Mouse (Mus musculus): ENCODE measurements around the gene Cdt1. TPM values are rescaled to one million over a fixed set of nuclear protein-coding genes. Genes with fewer than 3 reads are reported as not detected.

Cdt1 gene
- total RNA-seq (2023) = 10 to 100 TPM; 23.8 to 29.1 TPM

GRCm38 (mm10) chr8:122567361-122568108 is at the start of gene Cdt1:
TSS of gene Cdt1 (plus strand) at chr8:122568015.

GRCm38 (mm10) chr8:122551265-122552051 is 16.4 kb upstream of the Cdt1 start, which contains the start of gene Piezo1:
TSS of gene Piezo1 (minus strand) at chr8:122551329.

GRCm38 (mm10) chr8:122576648-122577022 is 8.8 kb downstream of the Cdt1 start, which contains the start of gene Aprt:
TSS of gene Aprt (minus strand) at chr8:122576909.

GRCm38 (mm10) chr8:122611295-122612133 is 43.7 kb downstream of the Cdt1 start, which contains the start of the genes Galns and Trappc2l:
TSS of gene Galns (minus strand) at chr8:122611463.
TSS of gene Trappc2l (plus strand) at chr8:122611640.

GRCm38 (mm10) chr8:122622727-122623126 is 54.9 kb downstream of the Cdt1 start, which contains the start of gene Pabpn1l:
TSS of gene Pabpn1l (minus strand) at chr8:122622739.

Other genes with a start within 250 kb of the Cdt1 start
- gene Trhr2, start 207.3 kb upstream of the Cdt1 start, total RNA-seq (2023) = not detected
- 10 to 100 TPM; 73.0 to 84.4 TPM for gene Zc3h18, start 191.4 kb upstream of the Cdt1 start, total RNA-seq (2023)
- gene Il17c, start 146.0 kb upstream of the Cdt1 start, total RNA-seq (2023) = under 1 TPM in 1 of 2 experiments, not detected in 1; 0.73 TPM
- 100 to 1,000 TPM; 719 to 753 TPM for gene Cyba, start 135.1 kb upstream of the Cdt1 start, total RNA-seq (2023)
- gene Mvd, start 124.6 kb upstream of the Cdt1 start, total RNA-seq (2023) = 10 to 100 TPM; 27.0 to 27.9 TPM
- gene Snai3, start 107.3 kb upstream of the Cdt1 start, total RNA-seq (2023) = not detected
- gene Rnf166, start 92.0 kb upstream of the Cdt1 start, total RNA-seq (2023) = 10 to 100 TPM; 79.5 to 90.9 TPM
- gene Ctu2, start 91.9 kb upstream of the Cdt1 start, total RNA-seq (2023) = 10 to 100 TPM; 16.9 to 21.0 TPM
- gene Piezo1, start 16.7 kb upstream of the Cdt1 start, total RNA-seq (2023) = 100 to 1,000 TPM; 125 to 127 TPM
- 100 to 1,000 TPM; 142 to 157 TPM for gene Aprt, start 8.9 kb downstream of the Cdt1 start, total RNA-seq (2023)
- 10 to 100 TPM; 30.8 to 32.1 TPM for gene Galns, start 43.4 kb downstream of the Cdt1 start, total RNA-seq (2023)
- 10 to 100 TPM; 40.8 to 50.4 TPM for gene Trappc2l, start 43.6 kb downstream of the Cdt1 start, total RNA-seq (2023)
- under 1 TPM in 1 of 2 experiments, not detected in 1; 0.79 TPM for gene Pabpn1l, start 54.7 kb downstream of the Cdt1 start, total RNA-seq (2023)
- 100 to 1,000 TPM; 133 to 179 TPM for gene Cbfa2t3, start 131.1 kb downstream of the Cdt1 start, total RNA-seq (2023)
- gene Acsf3, start 207.5 kb downstream of the Cdt1 start, total RNA-seq (2023) = 1 to 10 TPM; 9.7 to 9.9 TPM